Mouse (Mus musculus): ENCODE data around the gene Gm20388.

- no peak for TF ChIP-seq CTCF (IDR thresholded peaks at IDR 0.05; ENCODE audit: control insufficient read depth, insufficient read depth, low read length)
- TF ChIP-seq POLR2A (IDR thresholded peaks at IDR 0.05; ENCODE audit: borderline replicate concordance, control insufficient read depth, low read depth, low read length), result no peak
Observed at GRCm38 (mm10) chr8:121663101-121663500, 1752.5 kb downstream of the Gm20388 start.

All from bone marrow, adult 2 months (tissue).